Mouse (Mus musculus): ENCODE measurements around the gene Hist1h1d. TPM values are rescaled to one million over a fixed set of nuclear protein-coding genes. Genes with fewer than 3 reads are reported as not detected.

Gene Hist1h1d
- total RNA-seq, 1 experiment from 2014 or later, result 21.9 TPM

DNA sequence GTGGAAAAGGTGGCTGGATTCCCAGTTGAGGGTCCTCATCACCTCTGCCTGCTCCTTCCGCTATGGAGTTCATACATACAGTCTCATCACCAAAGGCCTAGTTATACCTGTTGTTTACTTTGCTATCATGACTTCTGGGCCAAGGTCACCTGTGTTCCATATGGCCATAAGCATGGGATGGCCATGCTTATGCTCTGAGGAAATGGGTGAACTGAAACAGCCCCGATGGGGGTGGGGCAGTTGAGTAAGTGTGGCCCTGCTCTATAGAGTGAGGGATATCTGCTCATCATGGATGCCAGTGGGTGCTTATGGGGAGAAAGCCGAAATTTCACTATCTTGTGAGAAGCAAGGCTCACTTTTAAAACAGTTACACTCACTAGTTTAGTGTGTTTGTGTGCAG is 52.0 kb downstream of the Hist1h1d start:
- ATAC-seq (replicated peaks; ENCODE audit: insufficient number of reproducible peaks, low FRiP score, low TSS enrichment, poor library complexity, severe bottlenecking), result no peak

DNA sequence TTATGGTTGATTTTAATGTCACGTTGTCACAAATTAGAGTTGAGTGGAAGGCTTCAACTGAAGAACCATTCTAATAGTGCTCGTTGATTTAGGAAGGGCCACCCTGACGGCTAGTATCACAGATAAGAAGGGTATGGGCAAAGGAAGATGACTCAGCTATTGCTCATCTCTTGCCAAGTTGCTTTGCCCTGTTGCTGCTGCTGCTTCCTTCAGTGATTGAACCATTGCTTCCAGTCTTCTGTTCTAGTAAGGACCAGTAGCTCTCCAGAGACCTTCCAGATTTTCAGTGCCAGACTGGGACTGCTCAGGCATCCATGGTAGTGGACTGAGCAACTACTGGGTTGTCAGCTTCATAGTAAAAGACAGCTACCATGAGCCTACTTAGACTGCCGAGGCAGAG is 56.1 kb downstream of the Hist1h1d start:
- no peak for ATAC-seq (replicated peaks; ENCODE audit: insufficient number of reproducible peaks, low FRiP score, low TSS enrichment, poor library complexity, severe bottlenecking)

DNA sequence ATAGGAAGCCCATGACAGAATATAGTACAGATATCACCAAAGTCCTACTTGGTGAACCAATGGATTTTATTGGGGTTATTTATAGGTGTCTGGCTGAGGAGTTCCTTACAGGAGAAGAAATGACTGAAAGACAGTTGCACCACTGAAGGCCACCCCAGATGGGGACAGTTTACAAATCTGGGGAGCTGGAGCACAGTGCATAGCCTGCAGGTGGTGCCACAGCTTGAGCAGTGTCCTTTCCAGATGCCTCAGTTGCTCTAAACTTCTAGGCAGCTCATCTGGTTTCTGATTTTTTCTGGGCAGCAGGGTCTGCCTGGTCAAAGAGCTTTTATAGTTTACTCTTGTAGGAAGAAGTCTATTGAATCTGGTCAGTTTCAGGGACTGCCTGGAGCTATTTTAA is 56.8 kb downstream of the Hist1h1d start:
- ATAC-seq (replicated peaks; ENCODE audit: insufficient number of reproducible peaks, low FRiP score, low TSS enrichment, poor library complexity, severe bottlenecking), result no peak

Other genes starting within 250 kb of the Hist1h1d start
- gene Zfp322a, start 184.1 kb upstream of the Hist1h1d start, total RNA-seq (2017), result 27.6 to 70.6 TPM (median 42.7 TPM) in 3 replicates
- 12.1 to 15.9 TPM (median 13.2 TPM) in 3 replicates for gene Abt1, start 129.4 kb upstream of the Hist1h1d start, total RNA-seq (2017)
- gene Btn1a1, start 87.4 kb upstream of the Hist1h1d start, total RNA-seq (2017), result not detected in 3 replicates
- gene Btn2a2, start 64.4 kb upstream of the Hist1h1d start, total RNA-seq (2017), result not detected in 3 replicates
- 24.5 to 149 TPM (median 46.4 TPM) in 3 replicates for gene Hist1h4h, start 22.2 kb upstream of the Hist1h1d start, total RNA-seq (2017)
- 1.4 to 11.6 TPM in 2 of 3 replicates, not detected in the other for gene Hist1h2af, start 19.4 kb upstream of the Hist1h1d start, total RNA-seq (2017)
- not detected in 3 replicates for gene Hist1h3g, start 17.8 kb upstream of the Hist1h1d start, total RNA-seq (2017)
- gene Hist1h2bh, start 9.9 kb upstream of the Hist1h1d start, total RNA-seq (2017), result 0.21 to 4.4 TPM (median 2.1 TPM) in 3 replicates
- gene Hist1h3f, start 9.2 kb upstream of the Hist1h1d start, total RNA-seq (2017), result 0.53 to 21.8 TPM (median 16.4 TPM) in 3 replicates
- 42.2 to 123 TPM (median 49.9 TPM) in 3 replicates for gene Hist1h4f, start 1.6 kb upstream of the Hist1h1d start, total RNA-seq (2017)
- 12.4 to 48.1 TPM (median 39.4 TPM) in 3 replicates for gene Hist1h3e, start 9.1 kb downstream of the Hist1h1d start, total RNA-seq (2017)
- gene Hist1h2ae, start 18.0 kb downstream of the Hist1h1d start, total RNA-seq (2017), result 6.1 to 28.4 TPM (median 15.0 TPM) in 3 replicates
- gene Hist1h2bg, start 18.1 kb downstream of the Hist1h1d start, total RNA-seq (2017), result 86.4 to 193 TPM (median 86.9 TPM) in 3 replicates
- gene Hist1h2bf, start 20.9 kb downstream of the Hist1h1d start, total RNA-seq (2017), result 19.2 to 51.4 TPM (median 45.4 TPM) in 3 replicates
- gene Hist1h2ad, start 21.1 kb downstream of the Hist1h1d start, total RNA-seq (2017), result 1.5 to 92.8 TPM (median 16.7 TPM) in 3 replicates
- 1.5 to 3.3 TPM (median 2.1 TPM) in 3 replicates for gene Hist1h3d, start 22.5 kb downstream of the Hist1h1d start, total RNA-seq (2017)
- gene Hist1h4d, start 28.3 kb downstream of the Hist1h1d start, total RNA-seq (2017), result 78.9 to 170 TPM (median 90.0 TPM) in 3 replicates
- gene Hist1h2be, start 67.9 kb downstream of the Hist1h1d start, total RNA-seq (2017), result 13.1 to 35.9 TPM (median 14.5 TPM) in 3 replicates
- 81.6 to 216 TPM (median 97.2 TPM) in 3 replicates for gene Hist1h1e, start 69.3 kb downstream of the Hist1h1d start, total RNA-seq (2017)
- 5.0 to 8.9 TPM (median 8.3 TPM) in 3 replicates for gene Hist1h2ac, start 130.7 kb downstream of the Hist1h1d start, total RNA-seq (2017)
- 28.7 to 101 TPM (median 49.7 TPM) in 3 replicates for gene Hist1h2bc, start 130.9 kb downstream of the Hist1h1d start, total RNA-seq (2017)
- gene Hist1h1t, start 142.6 kb downstream of the Hist1h1d start, total RNA-seq (2017), result not detected in 3 replicates
- 82.1 to 150 TPM (median 93.5 TPM) in 3 replicates for gene Hist1h4c, start 145.2 kb downstream of the Hist1h1d start, total RNA-seq (2017)
- 90.6 to 170 TPM (median 150 TPM) in 3 replicates for gene Hfe, start 157.6 kb downstream of the Hist1h1d start, total RNA-seq (2017)
- gene Hist1h1c, start 185.5 kb downstream of the Hist1h1d start, total RNA-seq (2017), result 589 to 739 TPM (median 677 TPM) in 3 replicates
- gene Hist1h3c, start 192.3 kb downstream of the Hist1h1d start, total RNA-seq (2017), result 6.8 TPM in 1 of 3 replicates, not detected in the others
- 151 to 300 TPM (median 178 TPM) in 3 replicates for gene Hist1h2bb, start 193.5 kb downstream of the Hist1h1d start, total RNA-seq (2017)
- gene Hist1h2ab, start 197.9 kb downstream of the Hist1h1d start, total RNA-seq (2017), result 64.3 to 74.6 TPM in 2 of 3 replicates, not detected in the other
- gene Hist1h3b, start 199.0 kb downstream of the Hist1h1d start, total RNA-seq (2017), result 9.7 TPM in 1 of 3 replicates, not detected in the others
- gene Hist1h4b, start 203.8 kb downstream of the Hist1h1d start, total RNA-seq (2017), result 10.8 to 62.1 TPM (median 12.1 TPM) in 3 replicates
- 43.2 to 186 TPM (median 59.3 TPM) in 3 replicates for gene Hist1h4a, start 208.0 kb downstream of the Hist1h1d start, total RNA-seq (2017)
- 4.6 to 86.2 TPM (median 18.3 TPM) in 3 replicates for gene Hist1h3a, start 209.1 kb downstream of the Hist1h1d start, total RNA-seq (2017)
- 55.4 to 86.3 TPM (median 64.8 TPM) in 3 replicates for gene Hist1h1a, start 210.4 kb downstream of the Hist1h1d start, total RNA-seq (2017)
- not detected in 3 replicates for gene Trim38, start 216.7 kb downstream of the Hist1h1d start, total RNA-seq (2017)

Data from monocyte, adult 5-6 weeks (primary cell).